19 mouse cellular contexts compared by ENCODE assay signal in the genomic region with DNA sequence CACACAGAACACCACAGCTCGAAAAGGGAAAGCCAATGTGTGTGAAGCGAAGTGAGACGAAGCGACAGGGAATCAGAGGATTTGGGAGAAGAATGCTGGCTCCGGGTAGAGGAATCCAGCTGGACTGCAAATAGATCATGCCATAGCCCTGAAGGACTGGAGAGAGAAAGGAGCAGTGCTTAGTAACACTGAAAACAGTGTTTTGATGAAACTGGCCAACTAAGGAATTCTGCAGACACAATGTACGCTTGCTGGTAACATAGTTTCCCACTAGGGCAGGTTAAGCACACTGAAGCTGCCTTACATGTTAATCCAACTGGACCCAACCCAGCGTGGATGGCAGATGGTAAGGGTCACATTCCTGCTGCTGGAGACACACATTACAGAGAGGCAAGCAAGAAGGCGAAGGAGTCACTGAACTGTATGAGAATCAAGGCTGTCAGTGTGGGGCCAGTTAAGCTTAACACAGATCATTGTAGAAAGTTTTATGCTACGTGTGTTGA.
DNase-seq lines count a peak whose midpoint lies in the region; ATAC-seq and TF ChIP-seq lines count a peak whose summit lies in the region.
"Had no signal": no experiment of that assay in that cellular context is flagged by ENCODE, and none has a peak within 500 bp of the region (broad histone marks: within the 10 kb centered on the region; RNA-seq: fewer than 3 reads in every experiment).

No protein-coding gene starts in this region.

- DNase-seq in forebrain, postnatal 0 days = no peak
- DNase-seq in kidney, postnatal 10 days = peak; percentile 21
- no peak for DNase-seq in kidney, postnatal 36 days
- peak; percentile 77 for DNase-seq in Muller cell, postnatal 12 days (ENCODE audit: inconsistent ontology term)
- DNase-seq in lung, postnatal 4 days = peak; percentile 10 to 43
- no peak for DNase-seq in gastrocnemius, postnatal 10 days
- no peak for DNase-seq in kidney, adult 8-10 months
- DNase-seq: B cell, adult 2 months; cerebellum, adult 11-12 months; embryo, embryonic 11 days; kidney, adult 18-20 months; layer of hippocampus, postnatal 36 days; thymus, adult 18-20 months had no signal

- no peak overlapping the region for H3K27ac ChIP-seq in forebrain, postnatal 0 days (ENCODE audit: low read depth, low read length)
- no peak overlapping the region for H3K27ac ChIP-seq in forebrain, embryonic 16.5 days (ENCODE audit: low read length)
- H3K27ac ChIP-seq: forebrain, embryonic 13.5 days; limb, embryonic 10.5 days; liver, embryonic 12.5 days had no signal

- 48% methylated on average over 9 of the region's 9 CpGs for WGBS in forebrain, postnatal 0 days
- 56% methylated on average over 9 of the region's 9 CpGs for WGBS in forebrain, embryonic 16.5 days

- no peaks in the 10 kb centered on the region for H3K27me3 ChIP-seq in forebrain, postnatal 0 days (ENCODE audit: insufficient read depth, low read length)
- no peaks in the 10 kb centered on the region for H3K27me3 ChIP-seq in forebrain, embryonic 16.5 days (replicated peaks; ENCODE audit: control insufficient read depth, insufficient read depth, low read length)
- H3K27me3 ChIP-seq: forebrain, embryonic 13.5 days; heart, embryonic 12.5 days; liver, embryonic 12.5 days had no signal

- no peaks in the 10 kb centered on the region for H3K9me3 ChIP-seq in forebrain, postnatal 0 days (ENCODE audit: low read length)
- no peaks in the 10 kb centered on the region for H3K9me3 ChIP-seq in forebrain, embryonic 16.5 days (ENCODE audit: control insufficient read depth, low read length)
- H3K9me3 ChIP-seq: forebrain, embryonic 13.5 days; heart, embryonic 12.5 days; limb, embryonic 10.5 days; liver, embryonic 12.5 days had no signal

- H3K36me3 ChIP-seq in forebrain, postnatal 0 days (ENCODE audit: insufficient read depth) = no peaks in the 10 kb centered on the region
- no peaks in the 10 kb centered on the region for H3K36me3 ChIP-seq in forebrain, embryonic 16.5 days (ENCODE audit: control insufficient read depth, insufficient read depth)
- H3K36me3 ChIP-seq: heart, embryonic 12.5 days; limb, embryonic 10.5 days; liver, embryonic 12.5 days had no signal

- no peak overlapping the region for H3K4me2 ChIP-seq in forebrain, postnatal 0 days (ENCODE audit: low read depth)
- H3K4me2 ChIP-seq in forebrain, embryonic 16.5 days (ENCODE audit: low read length) = no peak overlapping the region
- H3K4me2 ChIP-seq: forebrain, embryonic 13.5 days; heart, embryonic 12.5 days; liver, embryonic 12.5 days had no signal

- H3K9ac ChIP-seq in forebrain, postnatal 0 days = no peak overlapping the region
- no peak overlapping the region for H3K9ac ChIP-seq in forebrain, embryonic 16.5 days (replicated peaks; ENCODE audit: low read depth, low read length)
- H3K9ac ChIP-seq: forebrain, embryonic 13.5 days; heart, embryonic 12.5 days; liver, embryonic 12.5 days had no signal

- no peak for TF ChIP-seq CTCF in forebrain, postnatal 0 days (IDR thresholded peaks at IDR 0.05; ENCODE audit: low read depth)

- peak; percentile 16; the same call in 1 of the 2 replicates for ATAC-seq in forebrain, postnatal 0 days
- no peak; the same call in 1 of the 2 replicates for ATAC-seq in forebrain, embryonic 16.5 days
- ATAC-seq: forebrain, embryonic 13.5 days; liver, embryonic 12.5 days had no signal

- H3K4me1 ChIP-seq in forebrain, postnatal 0 days (ENCODE audit: insufficient read depth) = no peaks in the 10 kb centered on the region
- 0 out of 2 replicates have a peak, but pooled peaks cover 8% of the 10 kb centered on the region for H3K4me1 ChIP-seq in forebrain, embryonic 16.5 days (replicated peaks; ENCODE audit: control insufficient read depth, insufficient read depth, low read length)
- H3K4me1 ChIP-seq: forebrain, embryonic 13.5 days; liver, embryonic 12.5 days had no signal

- no peak overlapping the region for H3K4me3 ChIP-seq in forebrain, postnatal 0 days (ENCODE audit: low read depth, low read length)
- H3K4me3 ChIP-seq in forebrain, embryonic 16.5 days (replicated peaks; ENCODE audit: low read length) = no peak overlapping the region
- H3K4me3 ChIP-seq: forebrain, embryonic 13.5 days; heart, embryonic 12.5 days; limb, embryonic 10.5 days; liver, embryonic 12.5 days; myocyte had no signal

Comparison
In these comparisons a context has a peak if more than half of its experiments do, and no peak if none do; other contexts are left out.
1. DNase-seq: peak in kidney, postnatal 10 days (single experiment), Muller cell, postnatal 12 days (single experiment) and lung, postnatal 4 days (2 of 2); none in forebrain, postnatal 0 days (single experiment), kidney, postnatal 36 days (0 of 2), gastrocnemius, postnatal 10 days (single experiment) and kidney, adult 8-10 months (0 of 2).